Mouse (Mus musculus): ENCODE data around the gene Lmf1. TPM values are rescaled to one million over a fixed set of nuclear protein-coding genes. Genes with fewer than 3 reads are reported as not detected.

Lmf1 gene
- polyA plus RNA-seq, 1 experiment from 2014 or later = 15.0 TPM

DNA sequence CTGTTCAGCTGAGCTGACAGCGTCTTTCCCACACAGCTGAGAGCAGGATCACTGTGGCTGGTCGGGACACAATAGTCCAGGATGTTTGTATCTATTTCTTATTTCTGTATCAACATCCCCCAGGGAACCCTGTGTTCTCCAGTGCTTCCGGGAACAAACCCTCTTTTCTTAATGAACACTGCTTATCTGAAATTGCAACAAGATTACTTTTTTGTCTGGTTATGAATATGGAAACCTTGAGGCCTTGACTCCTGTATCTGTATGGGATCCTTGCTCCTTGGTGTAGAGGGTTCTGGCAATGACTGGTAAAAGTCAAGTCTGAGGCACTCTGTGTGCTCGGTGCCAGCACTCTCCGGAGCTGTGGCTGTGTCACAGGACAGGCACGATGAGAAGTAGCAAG is 11.2 kb downstream of the Lmf1 start:
- Histone ChIP-seq H3K27ac (no peak overlapping the region), H3K4me3 (no peak overlapping the region), H3K36me3 (peaks cover 63% of the 10 kb centered on the region), H3K4me1 (0 out of 2 replicates have a peak, but pooled peaks cover 11% of the 10 kb centered on the region), H3K4me2 (no peak overlapping the region), H3K9ac (no peak overlapping the region), H3K9me3 (replicated peaks) (no peaks in the 10 kb centered on the region), H3K27me3 (replicated peaks) (no peaks in the 10 kb centered on the region)
- ATAC-seq = no peak
- WGBS (ENCODE audit: insufficient replicate concordance) = 72% methylated on average over 6 of the region's 6 CpGs

- Histone ChIP-seq H3K4me3 (no peak overlapping the region), H3K36me3 (peaks cover 55% of the 10 kb centered on the region)
Measured at GRCm38 (mm10) chr17:25590985-25591384, 12.1 kb downstream of the Lmf1 start.

DNA sequence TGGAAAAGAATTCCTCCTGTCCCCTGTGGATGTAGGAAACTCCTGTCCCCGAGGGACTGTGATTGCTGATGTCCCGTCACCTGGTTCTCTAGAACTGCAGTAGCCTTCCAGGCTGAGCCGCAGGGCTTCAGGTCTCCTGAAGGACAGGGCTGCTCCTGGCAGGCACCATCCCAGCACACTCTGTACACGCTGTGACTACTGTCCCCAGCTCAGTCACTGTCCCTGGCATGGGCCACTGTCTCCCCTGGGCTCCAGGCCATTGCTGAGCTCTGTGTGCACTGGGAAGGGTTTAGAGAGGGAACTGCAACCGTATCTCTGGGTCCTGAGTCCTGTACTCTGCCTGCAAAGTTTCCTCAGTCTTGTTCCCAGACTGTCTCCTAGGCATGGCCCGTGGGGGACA is 13.5 kb downstream of the Lmf1 start:
- Histone ChIP-seq H3K4me3 (no peak overlapping the region), H3K27ac (no peak overlapping the region), H3K36me3 (peaks cover 51% of the 10 kb centered on the region), H3K9ac (0 out of 2 replicates have a peak overlapping the region, but pooled peaks have one; percentile 2), H3K9me3 (replicated peaks) (no peaks in the 10 kb centered on the region), H3K4me2 (no peak overlapping the region), H3K4me1 (0 out of 2 replicates have a peak, but pooled peaks cover 11% of the 10 kb centered on the region), H3K27me3 (replicated peaks) (no peaks in the 10 kb centered on the region)
- WGBS (ENCODE audit: insufficient replicate concordance) = 76% methylated on average over 6 of the region's 6 CpGs
- no peak for ATAC-seq

More at GRCm38 (mm10) chr17:25590985-25591384, 12.1 kb downstream of the Lmf1 start:
- ATAC-seq = no peak
- H3K9ac ChIP-seq = no peak overlapping the region
- H3K27ac ChIP-seq = no peak overlapping the region
- no peak overlapping the region for H3K4me2 ChIP-seq
- 73% methylated on average over 4 of the region's 4 CpGs for WGBS (ENCODE audit: insufficient replicate concordance)
- 0 out of 2 replicates have a peak, but pooled peaks cover 11% of the 10 kb centered on the region for H3K4me1 ChIP-seq
- H3K9me3 ChIP-seq (replicated peaks) = no peaks in the 10 kb centered on the region
- H3K27me3 ChIP-seq (replicated peaks) = no peaks in the 10 kb centered on the region

GRCm38 (mm10) chr17:25593411-25594261 is 14.8 kb downstream of the Lmf1 start:
- no peak overlapping the region for H3K9ac ChIP-seq
- H3K36me3 ChIP-seq = peaks cover 44% of the 10 kb centered on the region
- H3K4me1 ChIP-seq = 0 out of 2 replicates have a peak, but pooled peaks cover 11% of the 10 kb centered on the region
- no peak overlapping the region for H3K4me2 ChIP-seq
- H3K9me3 ChIP-seq (replicated peaks) = no peaks in the 10 kb centered on the region
- H3K4me3 ChIP-seq = no peak overlapping the region
- WGBS (ENCODE audit: insufficient replicate concordance) = 79% methylated on average over 22 of the region's 22 CpGs
- ATAC-seq = no peak
- no peaks in the 10 kb centered on the region for H3K27me3 ChIP-seq (replicated peaks)
- no peak overlapping the region for H3K27ac ChIP-seq

GRCm38 (mm10) chr17:25595495-25595894 is 16.6 kb downstream of the Lmf1 start:
- no peak overlapping the region for H3K9ac ChIP-seq
- WGBS (ENCODE audit: insufficient replicate concordance) = 70% methylated on average over 5 of the region's 5 CpGs
- H3K4me3 ChIP-seq = no peak overlapping the region
- H3K9me3 ChIP-seq (replicated peaks) = no peaks in the 10 kb centered on the region
- H3K27ac ChIP-seq = no peak overlapping the region
- no peaks in the 10 kb centered on the region for H3K27me3 ChIP-seq (replicated peaks)
- H3K4me1 ChIP-seq = 0 out of 2 replicates have a peak, but pooled peaks cover 11% of the 10 kb centered on the region
- no peak for ATAC-seq
- no peak overlapping the region for H3K4me2 ChIP-seq
- peaks cover 26% of the 10 kb centered on the region for H3K36me3 ChIP-seq

GRCm38 (mm10) chr17:25597537-25597936 is 18.7 kb downstream of the Lmf1 start:
- Histone ChIP-seq H3K9ac (no peak overlapping the region), H3K36me3 (peaks cover 12% of the 10 kb centered on the region), H3K27me3 (replicated peaks) (no peaks in the 10 kb centered on the region), H3K4me3 (no peak overlapping the region), H3K4me2 (no peak overlapping the region), H3K9me3 (replicated peaks) (no peaks in the 10 kb centered on the region), H3K4me1 (0 out of 2 replicates have a peak, but pooled peaks cover 8% of the 10 kb centered on the region), H3K27ac (no peak overlapping the region)
- 60% methylated on average over 3 of the region's 3 CpGs for WGBS (ENCODE audit: insufficient replicate concordance)
- ATAC-seq = no peak

DNA sequence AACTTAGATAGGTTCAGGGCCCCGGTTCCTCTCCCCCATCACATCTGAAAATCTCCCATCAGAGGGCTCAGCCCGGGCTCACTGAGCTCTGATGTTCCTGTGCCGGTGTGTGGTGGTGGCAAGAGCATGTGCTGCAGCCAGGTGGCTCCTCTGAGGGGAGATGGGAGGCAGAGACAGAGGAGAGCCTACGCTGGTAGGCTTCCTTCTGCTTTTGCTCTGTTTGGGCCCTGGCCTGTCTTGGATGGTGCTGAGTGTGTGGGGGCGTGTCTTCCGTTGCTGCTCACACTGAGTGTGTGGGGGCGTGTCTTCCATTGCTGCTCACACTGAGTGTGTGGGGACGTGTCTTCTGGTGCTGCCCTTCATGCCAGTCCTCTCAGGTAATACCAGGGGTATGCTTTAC is 23.5 kb downstream of the Lmf1 start:
- WGBS (ENCODE audit: insufficient replicate concordance) = 55% methylated on average over 8 of the region's 8 CpGs
- no peaks in the 10 kb centered on the region for H3K9me3 ChIP-seq (replicated peaks)
- peaks cover 9% of the 10 kb centered on the region; the same call in 1 of the 2 replicates for H3K4me1 ChIP-seq

GRCm38 (mm10) chr17:25604234-25604633 is 25.3 kb downstream of the Lmf1 start:
- H3K9ac ChIP-seq = no peak overlapping the region
- H3K4me2 ChIP-seq = no peak overlapping the region
- H3K4me3 ChIP-seq = no peak overlapping the region
- H3K9me3 ChIP-seq (replicated peaks) = no peaks in the 10 kb centered on the region
- H3K27me3 ChIP-seq (replicated peaks) = no peaks in the 10 kb centered on the region
- peaks cover 9% of the 10 kb centered on the region; the same call in 1 of the 2 replicates for H3K4me1 ChIP-seq
- H3K36me3 ChIP-seq = no peaks in the 10 kb centered on the region
- no peak overlapping the region for H3K27ac ChIP-seq
- WGBS (ENCODE audit: insufficient replicate concordance) = 53% methylated on average over 5 of the region's 5 CpGs
- ATAC-seq = no peak

More for the DNA sequence above, 23.5 kb downstream of the Lmf1 start:
- Histone ChIP-seq H3K27me3 (replicated peaks) (no peaks in the 10 kb centered on the region), H3K27ac (no peak overlapping the region), H3K36me3 (no peaks in the 10 kb centered on the region), H3K9ac (no peak overlapping the region), H3K4me3 (no peak overlapping the region), H3K4me2 (no peak overlapping the region)
- 0 out of 2 replicates have a peak, but pooled peaks have one; percentile 11 for ATAC-seq

- Histone ChIP-seq H3K9ac (no peak overlapping the region), H3K27me3 (replicated peaks) (no peaks in the 10 kb centered on the region), H3K36me3 (peaks cover 11% of the 10 kb centered on the region; the same call in 1 of the 2 replicates), H3K9me3 (replicated peaks) (no peaks in the 10 kb centered on the region), H3K4me1 (peaks cover 5% of the 10 kb centered on the region; the same call in 1 of the 2 replicates), H3K4me3 (no peak overlapping the region), H3K4me2 (no peak overlapping the region), H3K27ac (no peak overlapping the region)
- WGBS (ENCODE audit: insufficient replicate concordance) = 82% methylated on average over 11 of the region's 11 CpGs
- ATAC-seq = no peak
Measured at GRCm38 (mm10) chr17:25608137-25608785, 29.4 kb downstream of the Lmf1 start.

GRCm38 (mm10) chr17:25608821-25609505 is 30.1 kb downstream of the Lmf1 start:
- Histone ChIP-seq H3K9me3 (replicated peaks) (no peaks in the 10 kb centered on the region), H3K27me3 (replicated peaks) (no peaks in the 10 kb centered on the region), H3K4me1 (0 out of 2 replicates have a peak, but pooled peaks cover 4% of the 10 kb centered on the region), H3K9ac (no peak overlapping the region), H3K36me3 (peaks cover 18% of the 10 kb centered on the region; the same call in 1 of the 2 replicates), H3K4me3 (no peak overlapping the region), H3K27ac (no peak overlapping the region), H3K4me2 (no peak overlapping the region)
- WGBS (ENCODE audit: insufficient replicate concordance) = 77% methylated on average over 10 of the region's 10 CpGs
- no peak for ATAC-seq

DNA sequence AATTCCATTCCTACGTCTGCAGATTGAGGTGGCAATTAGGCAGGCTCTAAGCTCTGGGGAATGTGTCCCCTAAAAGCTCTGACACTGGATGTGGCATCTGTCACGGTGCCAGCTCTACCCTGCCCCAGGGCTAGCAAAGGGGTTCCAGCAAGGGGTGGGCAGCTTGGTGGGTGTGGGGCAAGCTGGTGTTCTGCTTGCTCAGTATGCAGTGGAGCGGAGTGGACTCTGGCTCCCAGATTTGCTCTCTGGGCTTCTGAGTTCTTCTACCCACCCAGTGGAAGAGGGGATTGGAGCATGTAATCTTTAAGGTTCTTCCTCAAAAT is 30.6 kb downstream of the Lmf1 start:
- Histone ChIP-seq H3K9ac (no peak overlapping the region), H3K4me3 (no peak overlapping the region), H3K9me3 (replicated peaks) (no peaks in the 10 kb centered on the region), H3K27me3 (replicated peaks) (no peaks in the 10 kb centered on the region), H3K4me1 (0 out of 2 replicates have a peak, but pooled peaks cover 4% of the 10 kb centered on the region), H3K4me2 (no peak overlapping the region), H3K27ac (no peak overlapping the region), H3K36me3 (peaks cover 21% of the 10 kb centered on the region)
- ATAC-seq = no peak
- WGBS (ENCODE audit: insufficient replicate concordance) = 71% methylated on average over 3 of the region's 3 CpGs

All from liver, embryonic 12.5 days (tissue).